Mouse (Mus musculus): ENCODE measurements around the gene Olfr1451. TPM values are rescaled to one million over a fixed set of nuclear protein-coding genes. Genes with fewer than 3 reads are reported as not detected.
"Not testable (repeated sequence)": the region's sequence is repeated elsewhere in the genome, so short reads cannot be mapped to it uniquely, and the experiment has no call there.

Olfr1451 gene
- polyA plus RNA-seq (2016; fragmentation: Nextera tagmentation; extraction: Ambion mirVana): not detected in 2 replicates

DNA sequence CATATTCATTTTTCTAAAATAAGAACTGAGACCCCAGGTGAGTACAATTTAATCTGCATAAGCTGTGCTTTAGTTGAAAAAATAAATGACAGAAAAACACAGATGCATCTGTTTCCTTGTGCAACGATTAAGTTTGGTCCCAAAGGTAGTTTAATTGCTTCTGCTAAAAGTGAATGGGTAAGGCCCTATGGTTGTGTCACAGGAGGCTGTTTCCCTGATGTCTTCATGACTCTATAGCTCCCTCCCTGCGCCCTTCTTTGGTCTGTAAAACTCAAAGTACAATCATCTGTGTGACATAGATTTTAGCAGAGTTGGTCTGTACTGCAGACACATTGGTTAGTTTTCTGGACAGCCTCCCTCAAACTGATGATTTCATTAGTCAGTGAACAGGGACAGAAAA lies at the start of gene Olfr1451:
Gene Olfr1451 (plus strand): TSS at position 301 of the 400 bp plus-strand sequence.
- Histone ChIP-seq H3K4me3 (no peak within 1 kb of the TSS), H3K4me2 (replicated peaks) (no peak within 1 kb of the TSS), H3K27me3 (no peaks in the 10 kb centered on the region), H3K36me3 (no peaks in the 10 kb centered on the region), H3K4me1 (no peaks in the 10 kb centered on the region), H3K9ac (no peak within 1 kb of the TSS), H3K27ac (no peak within 1 kb of the TSS), H3K9me3 (0 out of 2 replicates have a peak, but pooled peaks cover 4% of the 10 kb centered on the region)
- ATAC-seq (ENCODE audit: insufficient number of reproducible peaks, insufficient read depth, low FRiP score, low TSS enrichment): no peak
- WGBS: 62% methylated on average over 2 of the region's 2 CpGs

DNA sequence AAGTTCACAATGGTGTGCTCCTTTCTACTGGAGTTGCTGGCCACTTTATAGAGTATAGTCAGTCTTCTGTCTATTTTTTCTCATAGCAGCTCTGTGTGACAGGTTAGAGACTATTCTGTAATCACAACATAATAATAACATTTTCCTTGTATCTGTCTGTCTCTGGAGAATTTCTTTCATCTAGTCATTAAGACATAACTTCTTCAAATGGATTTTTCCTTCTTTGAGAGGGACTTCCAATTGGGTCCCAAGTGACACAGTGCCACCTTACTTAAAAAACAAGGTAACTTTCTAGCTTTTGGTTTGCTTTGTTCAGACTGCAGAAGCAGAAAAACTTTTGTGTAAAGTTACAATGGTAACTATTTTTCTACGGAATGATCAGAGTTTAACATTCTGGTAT lies 44.9 kb upstream of the Olfr1451 start, which contains the start of gene Olfr1450:
Gene Olfr1450 (plus strand): TSS at position 301 of the 400 bp plus-strand sequence.
- Histone ChIP-seq H3K36me3 (no peaks in the 10 kb centered on the region), H3K4me3 (no peak within 1 kb of the TSS), H3K9me3 (peaks cover 10% of the 10 kb centered on the region; the same call in 1 of the 2 replicates), H3K9ac (no peak within 1 kb of the TSS), H3K4me2 (replicated peaks) (no peak within 1 kb of the TSS), H3K27ac (no peak within 1 kb of the TSS), H3K4me1 (no peaks in the 10 kb centered on the region), H3K27me3 (no peaks in the 10 kb centered on the region)
- 91% methylated on average over 1 of the region's 1 CpGs for WGBS
- no peak for ATAC-seq (ENCODE audit: insufficient number of reproducible peaks, insufficient read depth, low FRiP score, low TSS enrichment)

DNA sequence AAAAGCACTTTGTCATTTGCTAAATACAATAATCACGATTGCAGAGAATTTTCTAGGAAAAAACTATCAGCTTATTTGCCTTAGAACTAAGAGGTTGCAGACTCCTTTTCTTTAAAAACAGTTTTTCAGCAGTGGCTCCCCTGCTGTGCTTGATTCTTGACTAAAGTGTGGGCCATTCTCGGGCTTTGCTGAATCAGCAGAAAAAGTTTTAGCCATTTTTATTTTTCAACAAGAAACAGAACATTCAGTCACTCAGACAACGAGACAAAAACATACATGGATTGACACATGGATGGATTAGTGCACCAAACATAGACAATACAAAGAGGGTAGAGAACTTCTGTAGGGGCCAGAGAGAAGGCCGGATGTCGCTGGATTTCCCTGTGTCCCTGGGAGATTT lies 24.7 kb upstream of the Olfr1451 start:
- 82% methylated on average over 5 of the region's 5 CpGs for WGBS
- H3K4me3 ChIP-seq; H3K9ac ChIP-seq; H3K36me3 ChIP-seq; H3K27ac ChIP-seq; H3K4me2 ChIP-seq (replicated peaks); H3K4me1 ChIP-seq; H3K27me3 ChIP-seq; ATAC-seq (ENCODE audit: insufficient number of reproducible peaks, insufficient read depth, low FRiP score, low TSS enrichment): not testable (repeated sequence)
- H3K9me3 ChIP-seq: peaks cover 13% of the 10 kb centered on the region; the same call in 1 of the 2 replicates

DNA sequence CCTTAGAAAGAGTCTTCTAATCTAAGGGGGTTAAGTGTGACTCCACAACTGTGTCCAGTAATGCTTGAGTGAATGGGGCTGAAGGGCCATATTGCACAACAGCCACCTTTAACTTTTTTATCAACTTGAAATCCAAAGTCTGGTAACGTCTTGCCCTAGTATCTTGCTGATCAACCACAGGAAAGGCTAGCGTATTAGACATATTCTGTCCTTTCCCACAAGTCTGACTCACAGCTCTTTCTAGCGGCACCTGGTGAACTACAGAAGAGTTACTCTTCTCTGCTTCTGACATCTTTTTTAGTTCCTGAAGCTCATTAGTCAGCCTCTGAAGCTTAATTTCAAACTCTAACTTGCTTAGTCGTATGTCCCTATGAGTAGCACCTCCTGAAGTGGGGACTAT lies 2.5 kb upstream of the Olfr1451 start:
- H3K4me2 ChIP-seq (replicated peaks); H3K4me1 ChIP-seq; H3K9me3 ChIP-seq; H3K4me3 ChIP-seq; H3K27me3 ChIP-seq; H3K27ac ChIP-seq; H3K9ac ChIP-seq; ATAC-seq (ENCODE audit: insufficient number of reproducible peaks, insufficient read depth, low FRiP score, low TSS enrichment); H3K36me3 ChIP-seq: not testable (repeated sequence)
- 95% methylated on average over 4 of the region's 4 CpGs for WGBS

DNA sequence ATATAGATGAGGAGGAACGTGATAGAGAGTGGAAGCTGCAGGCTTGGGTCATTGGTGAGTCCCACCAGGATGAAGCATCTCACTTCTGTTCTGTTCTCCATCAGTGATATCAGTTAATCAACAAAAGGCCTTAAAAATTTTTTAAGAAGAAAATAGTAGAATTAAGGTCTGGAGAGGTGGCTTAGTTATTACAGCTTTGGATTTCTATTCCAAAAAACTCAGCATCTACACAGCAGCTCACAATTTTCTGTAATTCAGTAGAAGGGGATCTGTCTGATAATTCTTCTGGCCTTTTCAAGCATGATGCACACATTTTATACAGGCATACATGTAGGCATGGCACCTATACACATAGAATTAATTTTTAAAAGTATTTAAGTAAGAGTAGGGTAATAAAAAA lies 33.4 kb downstream of the Olfr1451 start, which contains the start of gene Olfr1453:
Gene Olfr1453 (minus strand): TSS at position 101 of the 400 bp plus-strand sequence.
- ATAC-seq (ENCODE audit: insufficient number of reproducible peaks, insufficient read depth, low FRiP score, low TSS enrichment): no peak
- Histone ChIP-seq H3K4me2 (replicated peaks) (no peak within 1 kb of the TSS), H3K27me3 (no peaks in the 10 kb centered on the region), H3K27ac (no peak within 1 kb of the TSS), H3K9me3 (peaks cover 5% of the 10 kb centered on the region; the same call in 1 of the 2 replicates), H3K4me1 (no peaks in the 10 kb centered on the region), H3K36me3 (no peaks in the 10 kb centered on the region), H3K9ac (no peak within 1 kb of the TSS), H3K4me3 (no peak within 1 kb of the TSS)
- 45% methylated on average over 1 of the region's 1 CpGs for WGBS

Other genes with a start within 250 kb of the Olfr1451 start
- gene Cntf, start 229.4 kb upstream of the Olfr1451 start, polyA plus RNA-seq (2016; fragmentation: Nextera tagmentation; extraction: Ambion mirVana): 2.2 and 2.7 TPM in 2 replicates
- gene Zfp91, start 198.9 kb upstream of the Olfr1451 start, polyA plus RNA-seq (2016; fragmentation: Nextera tagmentation; extraction: Ambion mirVana): 17.0 and 18.5 TPM in 2 replicates
- 1.1 and 1.3 TPM in 2 replicates for gene Lpxn, start 198.8 kb upstream of the Olfr1451 start, polyA plus RNA-seq (2016; fragmentation: Nextera tagmentation; extraction: Ambion mirVana)
- not detected in 2 replicates for gene Gm5244, start 148.3 kb upstream of the Olfr1451 start, polyA plus RNA-seq (2016; fragmentation: Nextera tagmentation; extraction: Ambion mirVana)
- gene Olfr1444, start 137.7 kb upstream of the Olfr1451 start, polyA plus RNA-seq (2016; fragmentation: Nextera tagmentation; extraction: Ambion mirVana): not detected in 2 replicates
- not detected in 2 replicates for gene Olfr1445, start 111.2 kb upstream of the Olfr1451 start, polyA plus RNA-seq (2016; fragmentation: Nextera tagmentation; extraction: Ambion mirVana)
- gene Olfr1446, start 101.5 kb upstream of the Olfr1451 start, polyA plus RNA-seq (2016; fragmentation: Nextera tagmentation; extraction: Ambion mirVana): 0.32 TPM in 1 of 2 replicates, not detected in the other
- not detected in 2 replicates for gene Olfr1447, start 91.3 kb upstream of the Olfr1451 start, polyA plus RNA-seq (2016; fragmentation: Nextera tagmentation; extraction: Ambion mirVana)
- gene Olfr1448, start 70.6 kb upstream of the Olfr1451 start, polyA plus RNA-seq (2016; fragmentation: Nextera tagmentation; extraction: Ambion mirVana): not detected in 2 replicates
- not detected in 2 replicates for gene Olfr1449, start 64.2 kb upstream of the Olfr1451 start, polyA plus RNA-seq (2016; fragmentation: Nextera tagmentation; extraction: Ambion mirVana)
- not detected in 2 replicates for gene Olfr1450, start 44.8 kb upstream of the Olfr1451 start, polyA plus RNA-seq (2016; fragmentation: Nextera tagmentation; extraction: Ambion mirVana)
- gene Olfr1453, start 33.3 kb downstream of the Olfr1451 start, polyA plus RNA-seq (2016; fragmentation: Nextera tagmentation; extraction: Ambion mirVana): not detected in 2 replicates
- gene Olfr1454, start 65.6 kb downstream of the Olfr1451 start, polyA plus RNA-seq (2016; fragmentation: Nextera tagmentation; extraction: Ambion mirVana): not detected in 2 replicates
- not detected in 2 replicates for gene Olfr1457, start 102.9 kb downstream of the Olfr1451 start, polyA plus RNA-seq (2016; fragmentation: Nextera tagmentation; extraction: Ambion mirVana)
- gene Olfr1458, start 111.8 kb downstream of the Olfr1451 start, polyA plus RNA-seq (2016; fragmentation: Nextera tagmentation; extraction: Ambion mirVana): not detected in 2 replicates
- gene Olfr1459, start 154.5 kb downstream of the Olfr1451 start, polyA plus RNA-seq (2016; fragmentation: Nextera tagmentation; extraction: Ambion mirVana): not detected in 2 replicates
- gene Olfr1461, start 168.0 kb downstream of the Olfr1451 start, polyA plus RNA-seq (2016; fragmentation: Nextera tagmentation; extraction: Ambion mirVana): not detected in 2 replicates
- not detected in 2 replicates for gene Olfr1462, start 190.7 kb downstream of the Olfr1451 start, polyA plus RNA-seq (2016; fragmentation: Nextera tagmentation; extraction: Ambion mirVana)
- gene Olfr1463, start 236.3 kb downstream of the Olfr1451 start, polyA plus RNA-seq (2016; fragmentation: Nextera tagmentation; extraction: Ambion mirVana): not detected in 2 replicates